Mouse (Mus musculus) kidney, postnatal 0 days (tissue): ENCODE data around the gene Gfy. TPM values are rescaled to one million over a fixed set of nuclear protein-coding genes. Genes with fewer than 3 reads are reported as not detected.
A peak's percentile ranks its signal among the peaks of the same experiment; 100 is the strongest.

ENCODE experiments used
- ATAC-seq: fragments of 200-750 bp; cut with Nextera tagmentation; replicated peaks from 2 replicates; pipeline ENCODE4 v1.8.0; 2017; ENCODE audit warnings: low read depth, moderate number of reproducible peaks, moderate TSS enrichment, moderate library complexity; ENCODE audit not compliant: low FRiP score
- DNase-seq: peaks from one replicate; pipeline ENCODE4 v3.0.0-alpha.2; 2016; ENCODE audit warnings: low spot score
- H3K27ac ChIP-seq: fragments of 300-500 bp; sonication (generic); 2 replicates; pipeline ENCODE4 v1.5.1; 2014; ENCODE audit warnings: mild to moderate bottlenecking
- H3K27me3 ChIP-seq: fragments of 300-500 bp; sonication (generic); 2 replicates; pipeline ENCODE4 v1.6.1; 2014; ENCODE audit warnings: low read length, mixed read lengths; ENCODE audit not compliant: insufficient read depth
- H3K36me3 ChIP-seq: fragments of 300-500 bp; sonication (generic); 2 replicates; pipeline ENCODE4 v1.6.1; 2014; ENCODE audit warnings: low read length, mixed read lengths; ENCODE audit not compliant: insufficient read depth
- H3K4me1 ChIP-seq: fragments of 300-500 bp; sonication (generic); replicated peaks from 2 replicates; pipeline ENCODE4 v1.6.1; 2014; ENCODE audit warnings: antibody characterized with exemption, low read length, mixed read lengths; ENCODE audit not compliant: insufficient read depth
- H3K4me2 ChIP-seq: fragments of 300-500 bp; sonication (generic); 2 replicates; pipeline ENCODE4 v1.6.1; 2014; ENCODE audit warnings: mild to moderate bottlenecking, low read length, moderate library complexity, mixed read lengths
- H3K4me3 ChIP-seq: fragments of 300-500 bp; sonication (generic); replicated peaks from 2 replicates; pipeline ENCODE4 v1.5.1; 2014; ENCODE audit warnings: low read depth, low read length
- H3K9ac ChIP-seq: fragments of 300-500 bp; sonication (generic); 2 replicates; pipeline ENCODE4 v1.6.1; 2014; ENCODE audit warnings: low read depth, low read length
- H3K9me3 ChIP-seq: fragments of 300-500 bp; sonication (generic); replicated peaks from 2 replicates; pipeline ENCODE4 v1.6.1; 2016; ENCODE audit warnings: low read length, inconsistent platforms, mixed read lengths
- CTCF ChIP-seq: IDR thresholded peaks from 2 replicates; pipeline ENCODE4 v1.5.1; 2016; ENCODE audit warnings: antibody characterized with exemption, low read depth, mild to moderate bottlenecking, moderate library complexity
- WGBS: fragments of 180-500 bp; shearing (Covaris S2); extraction: QIAGEN DNeasy Blood & Tissue Kit; methylation state at CpG from one replicate; pipeline ENCODE4 v1.1.7; 2014; 5-methylcytosine and 5-hydroxymethylcytosine counted together
- polyA plus RNA-seq: library from polyadenylated mRNA; unstranded; fragments of >200 nt; fragmentation: Nextera tagmentation; extraction: Ambion mirVana; gene quantifications from 2 replicates; pipeline ENCODE4 v1.2.1, GENCODE M21; 2015

Gfy gene
- polyA plus RNA-seq, result not detected in 2 replicates

GRCm38 (mm10) chr7:45179469-45179868, at the start of gene Gfy:
Gene Gfy, minus strand, starts transcription at chr7:45179569.
- Histone ChIP-seq H3K9me3 (no peaks in the 10 kb centered on the region), H3K36me3 (no peaks in the 10 kb centered on the region), H3K4me3 (no peak within 1 kb of the TSS), H3K4me2 (no peak within 1 kb of the TSS), H3K27ac (no peak within 1 kb of the TSS), H3K9ac (no peak within 1 kb of the TSS), H3K27me3 (peaks cover 83% of the 10 kb centered on the region), H3K4me1 (peaks cover 5% of the 10 kb centered on the region; the same call in 1 of the 2 replicates)
- no peak for ATAC-seq
- TF ChIP-seq CTCF, result no peak
- no peak for DNase-seq
- WGBS, result 27% methylated on average over 7 of the region's 7 CpGs

GRCm38 (mm10) chr7:45229046-45229445, 49.7 kb upstream of the Gfy start:
- Histone ChIP-seq H3K4me1 (peaks cover 3% of the 10 kb centered on the region), H3K4me2 (no peak overlapping the region), H3K9me3 (no peaks in the 10 kb centered on the region), H3K9ac (no peak overlapping the region), H3K27ac (no peak overlapping the region), H3K36me3 (peaks cover 61% of the 10 kb centered on the region), H3K27me3 (no peaks in the 10 kb centered on the region), H3K4me3 (no peak overlapping the region)
- DNase-seq (no peak), ATAC-seq (no peak)
- TF ChIP-seq CTCF, result no peak
- WGBS, result 92% methylated on average over 8 of the region's 8 CpGs

DNA sequence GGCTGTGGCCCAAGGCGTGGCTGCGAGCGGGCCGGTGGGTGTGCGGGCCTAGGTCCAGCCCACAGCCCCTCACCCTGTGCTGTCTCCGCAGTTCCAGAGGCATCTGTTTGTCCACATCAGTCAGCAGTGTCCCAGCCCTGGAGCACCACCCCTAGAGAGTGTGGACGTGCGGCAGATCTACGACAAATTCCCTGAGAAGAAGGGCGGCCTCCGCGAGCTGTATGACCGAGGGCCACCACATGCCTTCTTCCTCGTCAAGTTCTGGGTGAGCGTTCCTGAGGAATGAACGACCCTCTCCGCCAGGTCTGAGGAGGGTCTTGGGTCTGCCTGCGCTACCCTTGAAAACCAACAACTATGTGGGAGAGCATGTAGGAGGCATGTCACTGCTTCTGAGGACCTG, 49.2 kb upstream of the Gfy start:
- no peak for ATAC-seq
- Histone ChIP-seq H3K4me1 (no peaks in the 10 kb centered on the region), H3K4me3 (no peak overlapping the region), H3K9me3 (no peaks in the 10 kb centered on the region), H3K4me2 (no peak overlapping the region), H3K9ac (no peak overlapping the region), H3K36me3 (peaks cover 62% of the 10 kb centered on the region), H3K27me3 (no peaks in the 10 kb centered on the region), H3K27ac (no peak overlapping the region)
- TF ChIP-seq CTCF, result no peak
- DNase-seq, result no peak
- WGBS, result 87% methylated on average over 18 of the region's 18 CpGs

DNA sequence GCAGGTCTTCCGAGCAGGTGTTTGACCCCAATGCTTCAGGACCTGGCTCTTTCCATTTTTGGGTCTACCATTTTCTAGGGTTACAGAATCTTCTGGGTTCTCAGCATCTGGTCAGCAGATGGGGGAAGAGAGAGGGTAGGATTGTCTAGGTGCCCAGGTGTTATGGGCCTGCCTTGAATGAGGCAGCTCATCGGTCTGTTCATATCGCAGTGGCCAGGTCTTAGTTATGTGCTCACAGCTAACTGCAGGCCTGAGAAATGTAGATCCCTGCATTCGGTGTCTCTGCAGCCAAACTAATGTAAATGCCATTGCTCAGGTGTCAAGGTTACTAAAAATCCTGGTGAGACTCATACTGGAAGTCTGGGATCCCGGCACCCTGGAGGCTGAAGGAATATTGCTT, 47.1 kb upstream of the Gfy start:
- H3K9ac ChIP-seq, result no peak overlapping the region
- 95% methylated on average over 5 of the region's 5 CpGs for WGBS
- H3K4me2 ChIP-seq, result no peak overlapping the region
- H3K4me1 ChIP-seq, result no peaks in the 10 kb centered on the region
- peaks cover 61% of the 10 kb centered on the region for H3K36me3 ChIP-seq
- no peak for TF ChIP-seq CTCF
- ATAC-seq, result no peak
- H3K27me3 ChIP-seq, result no peaks in the 10 kb centered on the region
- H3K4me3 ChIP-seq, result no peak overlapping the region
- no peak for DNase-seq
- H3K9me3 ChIP-seq, result no peaks in the 10 kb centered on the region
- H3K27ac ChIP-seq, result no peak overlapping the region

GRCm38 (mm10) chr7:45224826-45225225, 45.5 kb upstream of the Gfy start:
- DNase-seq, result no peak
- Histone ChIP-seq H3K4me1 (no peaks in the 10 kb centered on the region), H3K9ac (no peak overlapping the region), H3K4me2 (no peak overlapping the region), H3K27me3 (no peaks in the 10 kb centered on the region), H3K36me3 (peaks cover 67% of the 10 kb centered on the region), H3K27ac (no peak overlapping the region), H3K4me3 (no peak overlapping the region), H3K9me3 (no peaks in the 10 kb centered on the region)
- 86% methylated on average over 7 of the region's 7 CpGs for WGBS
- no peak for TF ChIP-seq CTCF
- ATAC-seq, result no peak

- H3K9me3 ChIP-seq, result no peaks in the 10 kb centered on the region
- 87% methylated on average over 2 of the region's 2 CpGs for WGBS
- H3K4me1 ChIP-seq, result peaks cover 9% of the 10 kb centered on the region
- no peak for TF ChIP-seq CTCF
- ATAC-seq (no peak), DNase-seq (no peak)
- no peak overlapping the region for H3K4me3 ChIP-seq
- H3K27me3 ChIP-seq, result no peaks in the 10 kb centered on the region
- no peak overlapping the region for H3K4me2 ChIP-seq
- H3K27ac ChIP-seq, result no peak overlapping the region
- H3K9ac ChIP-seq, result no peak overlapping the region
- peaks cover 58% of the 10 kb centered on the region for H3K36me3 ChIP-seq
Measured at GRCm38 (mm10) chr7:45221680-45222079, 42.3 kb upstream of the Gfy start.

- DNase-seq, result peak; percentile 94
- Histone ChIP-seq H3K9me3 (no peaks in the 10 kb centered on the region), H3K4me3 (peak overlapping the region; percentile 77), H3K36me3 (peaks cover 27% of the 10 kb centered on the region), H3K27me3 (no peaks in the 10 kb centered on the region), H3K27ac (peak overlapping the region; percentile 90), H3K9ac (peak overlapping the region; percentile 88), H3K4me1 (peaks cover 15% of the 10 kb centered on the region), H3K4me2 (peak overlapping the region; percentile 93)
- ATAC-seq, result peak; percentile 57
- no peak for TF ChIP-seq CTCF
- WGBS, result 3% methylated on average over 13 of the region's 13 CpGs
Measured at GRCm38 (mm10) chr7:45216442-45217183, 37.2 kb upstream of the Gfy start.
